Mouse (Mus musculus) kidney, postnatal 0 days (tissue): ENCODE results near the gene Clk3. TPM values are rescaled to one million over a fixed set of nuclear protein-coding genes. Genes with fewer than 3 reads are reported as not detected.

Experiments used
- ATAC-seq: fragments of 200-750 bp; cut with Nextera tagmentation; replicated peaks from 2 replicates; pipeline ENCODE4 v1.8.0; 2017; ENCODE audit warnings: low read depth, moderate number of reproducible peaks, moderate TSS enrichment, moderate library complexity; ENCODE audit not compliant: low FRiP score
- DNase-seq: peaks from one replicate; pipeline ENCODE4 v3.0.0-alpha.2; 2016; ENCODE audit warnings: low spot score
- H3K27ac ChIP-seq: fragments of 300-500 bp; sonication (generic); 2 replicates; pipeline ENCODE4 v1.5.1; 2014; ENCODE audit warnings: mild to moderate bottlenecking
- H3K27me3 ChIP-seq: fragments of 300-500 bp; sonication (generic); 2 replicates; pipeline ENCODE4 v1.6.1; 2014; ENCODE audit warnings: low read length, mixed read lengths; ENCODE audit not compliant: insufficient read depth
- H3K36me3 ChIP-seq: fragments of 300-500 bp; sonication (generic); 2 replicates; pipeline ENCODE4 v1.6.1; 2014; ENCODE audit warnings: low read length, mixed read lengths; ENCODE audit not compliant: insufficient read depth
- H3K4me1 ChIP-seq: fragments of 300-500 bp; sonication (generic); replicated peaks from 2 replicates; pipeline ENCODE4 v1.6.1; 2014; ENCODE audit warnings: antibody characterized with exemption, low read length, mixed read lengths; ENCODE audit not compliant: insufficient read depth
- H3K4me2 ChIP-seq: fragments of 300-500 bp; sonication (generic); 2 replicates; pipeline ENCODE4 v1.6.1; 2014; ENCODE audit warnings: mild to moderate bottlenecking, low read length, moderate library complexity, mixed read lengths
- H3K4me3 ChIP-seq: fragments of 300-500 bp; sonication (generic); replicated peaks from 2 replicates; pipeline ENCODE4 v1.5.1; 2014; ENCODE audit warnings: low read depth, low read length
- H3K9ac ChIP-seq: fragments of 300-500 bp; sonication (generic); 2 replicates; pipeline ENCODE4 v1.6.1; 2014; ENCODE audit warnings: low read depth, low read length
- H3K9me3 ChIP-seq: fragments of 300-500 bp; sonication (generic); replicated peaks from 2 replicates; pipeline ENCODE4 v1.6.1; 2016; ENCODE audit warnings: low read length, inconsistent platforms, mixed read lengths
- CTCF ChIP-seq: IDR thresholded peaks from 2 replicates; pipeline ENCODE4 v1.5.1; 2016; ENCODE audit warnings: antibody characterized with exemption, low read depth, mild to moderate bottlenecking, moderate library complexity
- WGBS: fragments of 180-500 bp; shearing (Covaris S2); extraction: QIAGEN DNeasy Blood & Tissue Kit; methylation state at CpG from one replicate; pipeline ENCODE4 v1.1.7; 2014; 5-methylcytosine and 5-hydroxymethylcytosine counted together
- polyA plus RNA-seq: library from polyadenylated mRNA; unstranded; fragments of >200 nt; fragmentation: Nextera tagmentation; extraction: Ambion mirVana; gene quantifications from 2 replicates; pipeline ENCODE4 v1.2.1, GENCODE M21; 2015

Clk3 gene
- 50.3 and 51.7 TPM in 2 replicates for polyA plus RNA-seq

GRCm38 (mm10) chr9:57765364-57766351 lies at the start of gene Clk3:
TSS of gene Clk3 (minus strand) at chr9:57765860.
- peak; percentile 61; the same call in 1 of the 2 replicates for ATAC-seq
- Histone ChIP-seq H3K9ac (peak within 1 kb of the TSS; percentile 89), H3K27me3 (no peaks in the 10 kb centered on the region), H3K4me3 (peak within 1 kb of the TSS; percentile 84), H3K4me2 (peak within 1 kb of the TSS; percentile 93), H3K27ac (peak within 1 kb of the TSS; percentile 99), H3K9me3 (no peaks in the 10 kb centered on the region), H3K36me3 (peaks cover 3% of the 10 kb centered on the region; the same call in 1 of the 2 replicates), H3K4me1 (peaks cover 16% of the 10 kb centered on the region)
- WGBS = under 1% methylated on average over 93 of the region's 93 CpGs
- no peak; the same call in 1 of the 2 replicates for TF ChIP-seq CTCF
- peak; percentile 72 for DNase-seq

GRCm38 (mm10) chr9:57814866-57815265 lies 49.2 kb upstream of the Clk3 start:
- TF ChIP-seq CTCF = no peak
- Histone ChIP-seq H3K9me3 (no peaks in the 10 kb centered on the region), H3K36me3 (no peaks in the 10 kb centered on the region), H3K4me2 (no peak overlapping the region), H3K27ac (no peak overlapping the region), H3K9ac (no peak overlapping the region), H3K4me1 (peaks cover 32% of the 10 kb centered on the region), H3K4me3 (no peak overlapping the region), H3K27me3 (no peaks in the 10 kb centered on the region)
- no peak for ATAC-seq
- 11% methylated on average over 3 of the region's 3 CpGs for WGBS
- peak; percentile 43 for DNase-seq

- TF ChIP-seq CTCF = no peak
- Histone ChIP-seq H3K4me3 (no peak overlapping the region), H3K9me3 (no peaks in the 10 kb centered on the region), H3K4me2 (no peak overlapping the region), H3K9ac (no peak overlapping the region), H3K4me1 (peaks cover 32% of the 10 kb centered on the region), H3K36me3 (no peaks in the 10 kb centered on the region), H3K27me3 (no peaks in the 10 kb centered on the region), H3K27ac (no peak overlapping the region)
- WGBS = 68% methylated on average over 1 of the region's 1 CpGs
- DNase-seq (no peak), ATAC-seq (no peak)
Measured at GRCm38 (mm10) chr9:57814014-57814413, 48.4 kb upstream of the Clk3 start.

- Histone ChIP-seq H3K9me3 (no peaks in the 10 kb centered on the region), H3K27ac (peak overlapping the region; percentile 19; the same call in 1 of the 2 replicates), H3K4me3 (no peak overlapping the region), H3K4me1 (peaks cover 29% of the 10 kb centered on the region), H3K9ac (no peak overlapping the region), H3K4me2 (no peak overlapping the region), H3K27me3 (no peaks in the 10 kb centered on the region), H3K36me3 (no peaks in the 10 kb centered on the region)
- DNase-seq (peak; percentile 82), ATAC-seq (peak; percentile 56)
- WGBS = 28% methylated on average over 8 of the region's 8 CpGs
- TF ChIP-seq CTCF = peak; percentile 44; the same call in 1 of the 2 replicates
Measured at GRCm38 (mm10) chr9:57811793-57812733, 46.4 kb upstream of the Clk3 start.

- no peaks in the 10 kb centered on the region for H3K9me3 ChIP-seq
- no peak for TF ChIP-seq CTCF
- WGBS = 41% methylated on average over 3 of the region's 3 CpGs
- H3K27me3 ChIP-seq = no peaks in the 10 kb centered on the region
- H3K36me3 ChIP-seq = no peaks in the 10 kb centered on the region
- H3K4me3 ChIP-seq = no peak overlapping the region
- DNase-seq = no peak
- no peak for ATAC-seq
- no peak overlapping the region for H3K9ac ChIP-seq
- H3K4me2 ChIP-seq = no peak overlapping the region
- H3K4me1 ChIP-seq = peaks cover 26% of the 10 kb centered on the region
- H3K27ac ChIP-seq = no peak overlapping the region
Measured at GRCm38 (mm10) chr9:57810691-57811090, 45.0 kb upstream of the Clk3 start.
